ENCODE assay signal across 8 mouse cellular contexts in genomic region chr12:70967581-70967980, GRCm38 (mm10). TPM values are rescaled to one million over a fixed set of nuclear protein-coding genes. Genes with fewer than 3 reads are reported as not detected.
DNase-seq lines count a peak whose midpoint lies in the region; ATAC-seq and TF ChIP-seq lines count a peak whose summit lies in the region.

No protein-coding gene starts in this region.

- TF ChIP-seq CTCF in ES-Bruce4 (IDR thresholded peaks at IDR 0.05; ENCODE audit: low read depth, low read length): no peak

- H3K4me1 ChIP-seq in heart, embryonic 11.5 days (ENCODE audit: control insufficient read depth, insufficient read depth, low read length): 0 out of 2 replicates have a peak, but pooled peaks cover 2% of the 10 kb centered on the region
- no peaks in the 10 kb centered on the region for H3K4me1 ChIP-seq in ES-Bruce4 (ENCODE audit: control insufficient read depth, insufficient read depth, low read length)
- H3K4me1 ChIP-seq in forebrain, embryonic 13.5 days: peaks cover 6% of the 10 kb centered on the region; the same call in 1 of the 2 replicates
- H3K4me1 ChIP-seq in liver, embryonic 15.5 days (replicated peaks): peaks cover 7% of the 10 kb centered on the region

- H3K9me3 ChIP-seq in heart, embryonic 11.5 days (replicated peaks; ENCODE audit: control insufficient read depth, low read length): no peaks in the 10 kb centered on the region
- no peaks in the 10 kb centered on the region for H3K9me3 ChIP-seq in ES-Bruce4 (replicated peaks; ENCODE audit: control insufficient read depth, insufficient read depth, low read length, poor library complexity, severe bottlenecking)
- no peaks in the 10 kb centered on the region for H3K9me3 ChIP-seq in forebrain, embryonic 13.5 days (replicated peaks)
- H3K9me3 ChIP-seq in liver, embryonic 15.5 days (replicated peaks): no peaks in the 10 kb centered on the region

- H3K9ac ChIP-seq in heart, embryonic 11.5 days (ENCODE audit: low read depth, low read length): no peak overlapping the region
- peak overlapping the region; percentile 71 for H3K9ac ChIP-seq in ES-Bruce4 (ENCODE audit: low read depth, poor library complexity, severe bottlenecking)
- peak overlapping the region; percentile 66 for H3K9ac ChIP-seq in forebrain, embryonic 13.5 days
- peak overlapping the region; percentile 79 for H3K9ac ChIP-seq in liver, embryonic 15.5 days

- DNase-seq in heart, postnatal 14 days: no peak
- no peak for DNase-seq in frontal cortex, adult 2 months (ENCODE audit: extremely low spot score in 1 of 2, low spot score in 1 of 2)
- no peak for DNase-seq in layer of hippocampus, adult 9-10 months (ENCODE audit: low spot score)
- DNase-seq in adrenal gland, postnatal 25 days: no peak

- no peaks in the 10 kb centered on the region for H3K27me3 ChIP-seq in heart, embryonic 11.5 days (ENCODE audit: control insufficient read depth, insufficient read depth, low read length)
- H3K27me3 ChIP-seq in ES-Bruce4 (ENCODE audit: control insufficient read depth, insufficient read depth, low read length, poor library complexity, severe bottlenecking): no peaks in the 10 kb centered on the region
- H3K27me3 ChIP-seq in forebrain, embryonic 13.5 days: no peaks in the 10 kb centered on the region
- no peaks in the 10 kb centered on the region for H3K27me3 ChIP-seq in liver, embryonic 15.5 days

- peak overlapping the region; percentile 92 for H3K27ac ChIP-seq in heart, embryonic 11.5 days (ENCODE audit: low read depth, low read length)
- H3K27ac ChIP-seq in ES-Bruce4 (ENCODE audit: insufficient read depth, low read length): peak overlapping the region; percentile 79
- H3K27ac ChIP-seq in forebrain, embryonic 13.5 days: peak overlapping the region; percentile 87
- H3K27ac ChIP-seq in liver, embryonic 15.5 days (replicated peaks): peak overlapping the region; percentile 97

- intact Hi-C loops in heart, postnatal 14 days (cut with DNase I): loop anchor here (5.0 kb wide), 1 partner anchor 85 kb away; no protein-coding TSS in a partner anchor

- peak overlapping the region; percentile 64 for H3K4me2 ChIP-seq in heart, embryonic 11.5 days
- H3K4me2 ChIP-seq in forebrain, embryonic 13.5 days: peak overlapping the region; percentile 64
- peak overlapping the region; percentile 74 for H3K4me2 ChIP-seq in liver, embryonic 15.5 days

- TF ChIP-seq POLR2A in ES-Bruce4 (IDR thresholded peaks at IDR 0.05; ENCODE audit: insufficient read depth, low read length): no peak

- peak overlapping the region; percentile 63 for H3K4me3 ChIP-seq in heart, embryonic 11.5 days (ENCODE audit: low read depth, low read length)
- peak overlapping the region; percentile 23; the same call in 1 of the 2 replicates for H3K4me3 ChIP-seq in ES-Bruce4 (ENCODE audit: low read depth, low read length)
- H3K4me3 ChIP-seq in forebrain, embryonic 13.5 days: peak overlapping the region; percentile 53
- H3K4me3 ChIP-seq in liver, embryonic 15.5 days (replicated peaks): peak overlapping the region; percentile 74

- WGBS in heart, embryonic 11.5 days (ENCODE audit: insufficient replicate concordance): 35% methylated on average over 8 of the region's 8 CpGs
- 44% methylated on average over 8 of the region's 8 CpGs for WGBS in forebrain, embryonic 13.5 days
- 52% methylated on average over 8 of the region's 8 CpGs for WGBS in liver, embryonic 15.5 days (ENCODE audit: insufficient replicate concordance)

- peaks cover 11% of the 10 kb centered on the region; the same call in 1 of the 2 replicates for H3K36me3 ChIP-seq in heart, embryonic 11.5 days (ENCODE audit: control insufficient read depth, insufficient read depth, low read length)
- no peaks in the 10 kb centered on the region; the same call in 1 of the 2 replicates for H3K36me3 ChIP-seq in ES-Bruce4 (ENCODE audit: control insufficient read depth, insufficient read depth, low read length, poor library complexity, severe bottlenecking)
- H3K36me3 ChIP-seq in forebrain, embryonic 13.5 days (ENCODE audit: poor library complexity, severe bottlenecking): peaks cover 14% of the 10 kb centered on the region
- peaks cover 12% of the 10 kb centered on the region for H3K36me3 ChIP-seq in liver, embryonic 15.5 days (replicated peaks)

- no peak for TF ChIP-seq EP300 in ES-Bruce4 (IDR thresholded peaks at IDR 0.05; ENCODE audit: insufficient read depth, low read depth, low read length)

- no peak for ATAC-seq in heart, embryonic 11.5 days (replicated peaks; ENCODE audit: insufficient number of reproducible peaks, low FRiP score, low TSS enrichment)
- no peak for ATAC-seq in forebrain, embryonic 13.5 days
- no peak for ATAC-seq in liver, embryonic 15.5 days (ENCODE audit: insufficient read depth)

RNA-seq across cellular contexts. Expression of gene Psma3, which starts 6.8 kb away (rescaled TPM):
- polyA plus RNA-seq in heart, embryonic 11.5 days (2014; fragmentation: Nextera tagmentation; extraction: Ambion mirVana): 464 and 474 TPM in 2 replicates
- 100 to 1,000 TPM; 218 to 231 TPM for total RNA-seq in heart, postnatal 14 days (2021)
- 421 and 456 TPM in 2 replicates for polyA plus RNA-seq in ES-Bruce4 (2011; ENCODE audit: insufficient read depth, insufficient read length, low read depth, missing spikeins)
- 640 and 646 TPM in 2 replicates for polyA plus RNA-seq in forebrain, embryonic 13.5 days (2015; fragmentation: Nextera tagmentation; extraction: Ambion mirVana)
- polyA plus RNA-seq in liver, embryonic 15.5 days (2015; fragmentation: Nextera tagmentation; extraction: Ambion mirVana): 343 TPM in 2 replicates
- polyA plus RNA-seq in frontal cortex, adult 2 months (2012; rRNA removed): 178 and 196 TPM in 2 replicates
- total RNA-seq in adrenal gland, postnatal 25 days (2021): 332 and 408 TPM in 2 replicates

RNA-seq across cellular contexts. Expression of gene Actr10, which starts 29.9 kb away (rescaled TPM):
- 201 and 216 TPM in 2 replicates for polyA plus RNA-seq in heart, embryonic 11.5 days (2014; fragmentation: Nextera tagmentation; extraction: Ambion mirVana)
- 100 to 1,000 TPM; 136 to 141 TPM for total RNA-seq in heart, postnatal 14 days (2021)
- polyA plus RNA-seq in ES-Bruce4 (2011; ENCODE audit: insufficient read depth, insufficient read length, low read depth, missing spikeins): 140 and 146 TPM in 2 replicates
- polyA plus RNA-seq in forebrain, embryonic 13.5 days (2015; fragmentation: Nextera tagmentation; extraction: Ambion mirVana): 272 and 281 TPM in 2 replicates
- polyA plus RNA-seq in liver, embryonic 15.5 days (2015; fragmentation: Nextera tagmentation; extraction: Ambion mirVana): 94.4 and 105 TPM in 2 replicates
- 70.7 and 78.0 TPM in 2 replicates for polyA plus RNA-seq in frontal cortex, adult 2 months (2012; rRNA removed)
- 183 and 197 TPM in 2 replicates for total RNA-seq in adrenal gland, postnatal 25 days (2021)

RNA-seq across cellular contexts. Expression of gene Arid4a, which starts 48.2 kb away (rescaled TPM):
- 27.1 and 28.8 TPM in 2 replicates for polyA plus RNA-seq in heart, embryonic 11.5 days (2014; fragmentation: Nextera tagmentation; extraction: Ambion mirVana)
- 10 to 100 TPM; 16.9 TPM for total RNA-seq in heart, postnatal 14 days (2021)
- 21.0 and 21.9 TPM in 2 replicates for polyA plus RNA-seq in ES-Bruce4 (2011; ENCODE audit: insufficient read depth, insufficient read length, low read depth, missing spikeins)
- polyA plus RNA-seq in forebrain, embryonic 13.5 days (2015; fragmentation: Nextera tagmentation; extraction: Ambion mirVana): 51.1 and 52.0 TPM in 2 replicates
- 20.7 and 20.8 TPM in 2 replicates for polyA plus RNA-seq in liver, embryonic 15.5 days (2015; fragmentation: Nextera tagmentation; extraction: Ambion mirVana)
- 22.2 and 23.2 TPM in 2 replicates for polyA plus RNA-seq in frontal cortex, adult 2 months (2012; rRNA removed)
- total RNA-seq in adrenal gland, postnatal 25 days (2021): 23.9 and 27.9 TPM in 2 replicates

Comparison
In these comparisons a context has a peak if more than half of its experiments do, and no peak if none do; other contexts are left out.
1. H3K4me3 ChIP-seq: peak in every context shown above with its lines; median percentile 74 in liver, embryonic 15.5 days; 63 in heart, embryonic 11.5 days; 53 in forebrain, embryonic 13.5 days; 23 in ES-Bruce4.